Mouse (Mus musculus) kidney, postnatal 0 days (tissue): ENCODE results near the gene Jph3. TPM values are rescaled to one million over a fixed set of nuclear protein-coding genes. Genes with fewer than 3 reads are reported as not detected.

Experiments used
- ATAC-seq: fragments of 200-750 bp; cut with Nextera tagmentation; replicated peaks from 2 replicates; pipeline ENCODE4 v1.8.0; 2017; ENCODE audit warnings: low read depth, moderate number of reproducible peaks, moderate TSS enrichment, moderate library complexity; ENCODE audit not compliant: low FRiP score
- DNase-seq: peaks from one replicate; pipeline ENCODE4 v3.0.0-alpha.2; 2016; ENCODE audit warnings: low spot score
- H3K27ac ChIP-seq: fragments of 300-500 bp; sonication (generic); 2 replicates; pipeline ENCODE4 v1.5.1; 2014; ENCODE audit warnings: mild to moderate bottlenecking
- H3K27me3 ChIP-seq: fragments of 300-500 bp; sonication (generic); 2 replicates; pipeline ENCODE4 v1.6.1; 2014; ENCODE audit warnings: low read length, mixed read lengths; ENCODE audit not compliant: insufficient read depth
- H3K36me3 ChIP-seq: fragments of 300-500 bp; sonication (generic); 2 replicates; pipeline ENCODE4 v1.6.1; 2014; ENCODE audit warnings: low read length, mixed read lengths; ENCODE audit not compliant: insufficient read depth
- H3K4me1 ChIP-seq: fragments of 300-500 bp; sonication (generic); replicated peaks from 2 replicates; pipeline ENCODE4 v1.6.1; 2014; ENCODE audit warnings: antibody characterized with exemption, low read length, mixed read lengths; ENCODE audit not compliant: insufficient read depth
- H3K4me2 ChIP-seq: fragments of 300-500 bp; sonication (generic); 2 replicates; pipeline ENCODE4 v1.6.1; 2014; ENCODE audit warnings: mild to moderate bottlenecking, low read length, moderate library complexity, mixed read lengths
- H3K4me3 ChIP-seq: fragments of 300-500 bp; sonication (generic); replicated peaks from 2 replicates; pipeline ENCODE4 v1.5.1; 2014; ENCODE audit warnings: low read depth, low read length
- H3K9ac ChIP-seq: fragments of 300-500 bp; sonication (generic); 2 replicates; pipeline ENCODE4 v1.6.1; 2014; ENCODE audit warnings: low read depth, low read length
- H3K9me3 ChIP-seq: fragments of 300-500 bp; sonication (generic); replicated peaks from 2 replicates; pipeline ENCODE4 v1.6.1; 2016; ENCODE audit warnings: low read length, inconsistent platforms, mixed read lengths
- CTCF ChIP-seq: IDR thresholded peaks from 2 replicates; pipeline ENCODE4 v1.5.1; 2016; ENCODE audit warnings: antibody characterized with exemption, low read depth, mild to moderate bottlenecking, moderate library complexity
- WGBS: fragments of 180-500 bp; shearing (Covaris S2); extraction: QIAGEN DNeasy Blood & Tissue Kit; methylation state at CpG from one replicate; pipeline ENCODE4 v1.1.7; 2014; 5-methylcytosine and 5-hydroxymethylcytosine counted together
- polyA plus RNA-seq: library from polyadenylated mRNA; unstranded; fragments of >200 nt; fragmentation: Nextera tagmentation; extraction: Ambion mirVana; gene quantifications from 2 replicates; pipeline ENCODE4 v1.2.1, GENCODE M21; 2015

The Jph3 gene
- polyA plus RNA-seq, 1 experiment from 2014 or later = 0.41 TPM

GRCm38 (mm10) chr8:121798401-121798800 is 69.0 kb downstream of the Jph3 start:
- TF ChIP-seq CTCF = no peak
- DNase-seq (no peak), ATAC-seq (no peak)
- Histone ChIP-seq H3K9ac (no peak overlapping the region), H3K9me3 (no peaks in the 10 kb centered on the region), H3K27ac (no peak overlapping the region), H3K27me3 (no peaks in the 10 kb centered on the region), H3K4me3 (no peak overlapping the region), H3K4me2 (no peak overlapping the region), H3K4me1 (no peaks in the 10 kb centered on the region), H3K36me3 (peaks cover 34% of the 10 kb centered on the region)
- WGBS = 87% methylated on average over 6 of the region's 6 CpGs

- peaks cover 27% of the 10 kb centered on the region for H3K36me3 ChIP-seq
- ATAC-seq = no peak
- H3K9me3 ChIP-seq = no peaks in the 10 kb centered on the region
- no peak overlapping the region for H3K9ac ChIP-seq
- 95% methylated on average over 5 of the region's 5 CpGs for WGBS
- H3K4me1 ChIP-seq = no peaks in the 10 kb centered on the region
- H3K27me3 ChIP-seq = no peaks in the 10 kb centered on the region
- no peak overlapping the region for H3K4me3 ChIP-seq
- no peak for DNase-seq
- no peak for TF ChIP-seq CTCF
- H3K4me2 ChIP-seq = no peak overlapping the region
- no peak overlapping the region for H3K27ac ChIP-seq
Observed at GRCm38 (mm10) chr8:121804829-121805228, 75.4 kb downstream of the Jph3 start.

GRCm38 (mm10) chr8:121806126-121806525 is 76.7 kb downstream of the Jph3 start:
- Histone ChIP-seq H3K4me2 (no peak overlapping the region), H3K4me1 (no peaks in the 10 kb centered on the region), H3K4me3 (no peak overlapping the region), H3K9ac (no peak overlapping the region), H3K36me3 (peaks cover 26% of the 10 kb centered on the region), H3K27ac (no peak overlapping the region), H3K9me3 (no peaks in the 10 kb centered on the region), H3K27me3 (no peaks in the 10 kb centered on the region)
- no peak for TF ChIP-seq CTCF
- 82% methylated on average over 13 of the region's 13 CpGs for WGBS
- DNase-seq (no peak), ATAC-seq (no peak)

- DNase-seq = no peak
- WGBS = 80% methylated on average over 11 of the region's 11 CpGs
- peak; percentile 32; the same call in 1 of the 2 replicates for TF ChIP-seq CTCF
Observed at GRCm38 (mm10) chr8:121808032-121808431, 78.6 kb downstream of the Jph3 start.

GRCm38 (mm10) chr8:121809524-121810155 is 80.2 kb downstream of the Jph3 start:
- 92% methylated on average over 11 of the region's 11 CpGs for WGBS
- no peak for DNase-seq
- no peak overlapping the region for H3K27ac ChIP-seq

More at GRCm38 (mm10) chr8:121808032-121808431, 78.6 kb downstream of the Jph3 start:
- no peak overlapping the region for H3K9ac ChIP-seq
- H3K4me1 ChIP-seq = no peaks in the 10 kb centered on the region
- no peak overlapping the region for H3K4me2 ChIP-seq
- no peaks in the 10 kb centered on the region for H3K9me3 ChIP-seq
- ATAC-seq = no peak
- H3K27me3 ChIP-seq = no peaks in the 10 kb centered on the region
- H3K36me3 ChIP-seq = peaks cover 25% of the 10 kb centered on the region
- no peak overlapping the region for H3K4me3 ChIP-seq
- no peak overlapping the region for H3K27ac ChIP-seq

GRCm38 (mm10) chr8:121811502-121811901 is 82.1 kb downstream of the Jph3 start:
- Histone ChIP-seq H3K27ac (no peak overlapping the region), H3K4me3 (no peak overlapping the region), H3K4me1 (no peaks in the 10 kb centered on the region), H3K9me3 (no peaks in the 10 kb centered on the region), H3K4me2 (no peak overlapping the region), H3K27me3 (no peaks in the 10 kb centered on the region), H3K9ac (no peak overlapping the region), H3K36me3 (peaks cover 9% of the 10 kb centered on the region)
- no peak for TF ChIP-seq CTCF
- ATAC-seq (no peak), DNase-seq (no peak)
- WGBS = 88% methylated on average over 3 of the region's 3 CpGs

More at GRCm38 (mm10) chr8:121809524-121810155, 80.2 kb downstream of the Jph3 start:
- no peak for TF ChIP-seq CTCF
- Histone ChIP-seq H3K4me1 (no peaks in the 10 kb centered on the region), H3K4me2 (no peak overlapping the region), H3K36me3 (peaks cover 24% of the 10 kb centered on the region), H3K9ac (no peak overlapping the region), H3K4me3 (no peak overlapping the region), H3K27me3 (no peaks in the 10 kb centered on the region), H3K9me3 (no peaks in the 10 kb centered on the region)
- ATAC-seq = no peak
